Mouse (Mus musculus): ENCODE measurements at regions not wholly inside any gene's neighbourhood (a gene's known extent, or its start where the extent isn't known, plus 50 kb on each side); places are given as distances from the start of the nearest gene placed in this dataset.

DNA sequence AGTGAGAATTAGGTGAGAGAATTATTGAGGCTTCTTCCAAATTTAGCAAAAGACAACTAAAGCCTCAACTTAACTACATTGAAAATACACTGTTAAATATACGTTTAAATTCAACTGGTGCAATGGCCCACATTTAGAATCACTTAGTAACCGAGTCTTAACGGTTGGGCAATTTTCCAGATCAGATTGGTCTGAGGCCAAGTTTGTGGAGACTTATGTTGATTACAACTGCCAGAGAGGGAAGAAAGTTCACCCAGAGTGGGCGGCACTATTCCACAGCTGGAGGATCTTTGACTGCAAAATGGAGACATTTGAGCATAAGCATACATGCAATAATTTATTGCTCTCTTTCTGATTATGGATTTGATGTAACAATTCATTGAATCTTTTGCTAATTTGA, 146.5 kb upstream of the Tprg start:
- 0 out of 2 replicates have a peak, but pooled peaks have one; percentile 43 for TF ChIP-seq HCFC1 (IDR thresholded peaks at IDR 0.05; ENCODE audit: low read depth, low read length)
- TF ChIP-seq CTCF (IDR thresholded peaks at IDR 0.05 in 2 of 3, conservative IDR thresholded peaks at IDR 0.05 in 1 of 3; ENCODE audit: control insufficient read depth in 1 of 3, insufficient read depth in 1 of 3, low read depth in 2 of 3, low read length in 3 of 3, poor library complexity in 1 of 3, severe bottlenecking in 1 of 3), result no peak
- TF ChIP-seq GATA1 (IDR thresholded peaks at IDR 0.05; ENCODE audit: low read depth, low read length), result peak; percentile 83
- peak; percentile 69 for TF ChIP-seq TCF12 (IDR thresholded peaks at IDR 0.05; ENCODE audit: low read depth, low read length)
- TF ChIP-seq ETS1 (IDR thresholded peaks at IDR 0.05; ENCODE audit: low read depth, low read length), result peak; percentile 90
- no peak for TF ChIP-seq ZC3H11A (IDR thresholded peaks at IDR 0.05; ENCODE audit: low read depth, low read length)
- no peak for TF ChIP-seq MEF2A (IDR thresholded peaks at IDR 0.05; ENCODE audit: extremely low read depth, insufficient replicate concordance, low read depth, low read length, poor library complexity, severe bottlenecking)
